Mouse (Mus musculus): ENCODE measurements around the gene Tmem81.

GRCm38 (mm10) chr1:132528647-132529334, 22.8 kb downstream of the Tmem81 start:
- no peak for TF ChIP-seq POLR2A (IDR thresholded peaks at IDR 0.05; ENCODE audit: insufficient read length, low read depth)
- no peak for TF ChIP-seq MAX (IDR thresholded peaks at IDR 0.05; ENCODE audit: low read depth)
- TF ChIP-seq MYOD1 (IDR thresholded peaks at IDR 0.05; ENCODE audit: control insufficient read depth in 1 of 3, insufficient read length in 2 of 3, low read depth in 2 of 3) = no peak
- TF ChIP-seq POLR2AphosphoS2 (IDR thresholded peaks at IDR 0.05; ENCODE audit: insufficient read length, low read depth) = no peak
- no peak for TF ChIP-seq E2F4 (IDR thresholded peaks at IDR 0.05; ENCODE audit: insufficient read depth)
- no peak for TF ChIP-seq REST (IDR thresholded peaks at IDR 0.05; ENCODE audit: insufficient read depth, insufficient read length)
- no peak for TF ChIP-seq TCF12 (IDR thresholded peaks at IDR 0.05; ENCODE audit: insufficient read depth, poor library complexity, severe bottlenecking)
- TF ChIP-seq SRF (IDR thresholded peaks at IDR 0.05; ENCODE audit: control insufficient read depth, insufficient read length, low read depth) = no peak
- no peak for TF ChIP-seq TCF3 (IDR thresholded peaks at IDR 0.05; ENCODE audit: insufficient read length, low read depth)
- no peak for TF ChIP-seq USF1 (IDR thresholded peaks at IDR 0.05; ENCODE audit: low read depth)
- no peak for TF ChIP-seq MYOG (IDR thresholded peaks at IDR 0.05; ENCODE audit: control insufficient read depth in 1 of 3, insufficient read depth in 1 of 3, insufficient read length in 2 of 3, low read depth in 2 of 3)
